Mouse (Mus musculus): Measurements from ENCODE around the gene Selenof.

The Selenof gene

GRCm38 (mm10) chr3:144565212-144565611 lies 4.9 kb upstream of the Selenof start:
- DNase-seq, result peak; percentile 46

- DNase-seq, result peak; percentile 62
Measured at GRCm38 (mm10) chr3:144568861-144569361, 1.2 kb upstream of the Selenof start.

GRCm38 (mm10) chr3:144569401-144569971 lies 618 bp upstream of the Selenof start:
- DNase-seq, result peak; percentile 26

GRCm38 (mm10) chr3:144570816-144571487 lies 848 bp downstream of the Selenof start:
- DNase-seq, result no peak

- peak; percentile 85 for DNase-seq
Measured at GRCm38 (mm10) chr3:144574256-144574655, 4.2 kb downstream of the Selenof start.

GRCm38 (mm10) chr3:144577366-144578340 lies 7.5 kb downstream of the Selenof start:
- no peak for DNase-seq

- no peak for DNase-seq
Measured at GRCm38 (mm10) chr3:144578921-144579320, 8.8 kb downstream of the Selenof start.

- no peak for DNase-seq
Measured at GRCm38 (mm10) chr3:144579796-144580195, 9.7 kb downstream of the Selenof start.

GRCm38 (mm10) chr3:144580281-144580680 lies 10.2 kb downstream of the Selenof start:
- no peak for DNase-seq

- DNase-seq, result no peak
Measured at GRCm38 (mm10) chr3:144581842-144582241, 11.7 kb downstream of the Selenof start.

- no peak for DNase-seq
Measured at GRCm38 (mm10) chr3:144582306-144582705, 12.2 kb downstream of the Selenof start.

GRCm38 (mm10) chr3:144583789-144584188 lies 13.7 kb downstream of the Selenof start:
- no peak for DNase-seq

- no peak for DNase-seq
Measured at GRCm38 (mm10) chr3:144584789-144585553, 14.9 kb downstream of the Selenof start.

GRCm38 (mm10) chr3:144586731-144587130 lies 16.6 kb downstream of the Selenof start:
- DNase-seq, result peak; percentile 39

GRCm38 (mm10) chr3:144589189-144589890 lies 19.2 kb downstream of the Selenof start:
- no peak for DNase-seq

GRCm38 (mm10) chr3:144592992-144593785 lies 23.1 kb downstream of the Selenof start:
- no peak for DNase-seq

GRCm38 (mm10) chr3:144597121-144597520 lies 27.0 kb downstream of the Selenof start:
- no peak for DNase-seq

GRCm38 (mm10) chr3:144597790-144598467 lies 27.8 kb downstream of the Selenof start:
- DNase-seq, result no peak

GRCm38 (mm10) chr3:144602413-144602812 lies 32.3 kb downstream of the Selenof start:
- no peak for DNase-seq

- no peak for DNase-seq
Measured at GRCm38 (mm10) chr3:144602819-144603218, 32.7 kb downstream of the Selenof start.

Measured in lung, postnatal 36 days (tissue).